Mouse (Mus musculus): ENCODE results near the gene Syvn1.

DNA sequence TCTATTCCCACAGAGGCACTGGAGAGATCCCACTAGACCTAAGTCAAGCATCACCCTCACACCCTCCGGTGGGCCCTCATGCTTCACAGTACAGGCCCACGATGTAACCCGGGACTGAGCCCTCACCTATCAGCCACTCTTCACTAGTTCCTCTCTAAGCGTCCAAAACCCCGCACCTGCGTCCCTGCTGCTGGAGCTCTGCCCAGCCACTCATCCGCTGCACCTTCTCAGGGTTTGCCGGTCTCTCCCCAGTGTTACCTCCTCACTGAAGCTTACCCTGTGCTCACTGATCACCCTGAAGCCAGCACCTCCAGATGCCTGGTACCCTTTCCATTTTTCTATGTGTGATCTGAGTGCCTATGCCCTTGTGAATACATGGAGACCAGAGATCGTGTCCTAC, 4.1 kb upstream of the Syvn1 start:
- TF ChIP-seq POLR2A (IDR thresholded peaks at IDR 0.05; ENCODE audit: control insufficient read depth, extremely low read depth, insufficient read depth, low read length, poor library complexity): no peak
- no peak for TF ChIP-seq CTCF (IDR thresholded peaks at IDR 0.05; ENCODE audit: borderline replicate concordance, control insufficient read depth, extremely low read depth, insufficient read depth, low read length, poor library complexity)
